Mouse (Mus musculus) stomach, embryonic 14.5 days (tissue): Measurements from ENCODE around the gene Dnhd1. TPM values are rescaled to one million over a fixed set of nuclear protein-coding genes. Genes with fewer than 3 reads are reported as not detected.

ENCODE experiments used
- ATAC-seq: fragments of 200-750 bp; cut with Nextera tagmentation; 2 replicates; pipeline ENCODE4 v1.8.0; 2017; ENCODE audit warnings: low read depth, moderate TSS enrichment; ENCODE audit not compliant: insufficient number of reproducible peaks, insufficient read depth, low FRiP score
- H3K27ac ChIP-seq: fragments of 300-500 bp; sonication (generic); 2 replicates; pipeline ENCODE4 v1.5.1; 2014; ENCODE audit warnings: mild to moderate bottlenecking, low read length, moderate library complexity, mixed read lengths
- H3K27me3 ChIP-seq: fragments of 300-500 bp; sonication (generic); 2 replicates; pipeline ENCODE4 v1.6.1; 2014; ENCODE audit warnings: low read length, control low read depth, mixed read lengths; ENCODE audit not compliant: control insufficient read depth, insufficient read depth
- H3K36me3 ChIP-seq: fragments of 300-500 bp; sonication (generic); 2 replicates; pipeline ENCODE4 v1.6.1; 2014; ENCODE audit warnings: mild to moderate bottlenecking, control low read depth, low read length, moderate library complexity, mixed read lengths; ENCODE audit not compliant: control insufficient read depth, insufficient read depth
- H3K4me1 ChIP-seq: fragments of 300-500 bp; sonication (generic); 2 replicates; pipeline ENCODE4 v1.6.1; 2014; ENCODE audit warnings: low read length, control low read depth, mixed read lengths; ENCODE audit not compliant: control insufficient read depth, insufficient read depth
- H3K4me2 ChIP-seq: fragments of 300-500 bp; sonication (generic); replicated peaks from 2 replicates; pipeline ENCODE4 v1.6.1; 2014; ENCODE audit warnings: low read depth, low read length, control low read depth
- H3K4me3 ChIP-seq: fragments of 300-500 bp; sonication (generic); 2 replicates; pipeline ENCODE4 v1.5.1; 2014; ENCODE audit warnings: low read depth, low read length, control low read depth
- H3K9ac ChIP-seq: fragments of 300-500 bp; sonication (generic); replicated peaks from 2 replicates; pipeline ENCODE4 v1.6.1; 2014; ENCODE audit warnings: low read depth, mild to moderate bottlenecking, control low read depth, low read length, moderate library complexity, mixed read lengths
- H3K9me3 ChIP-seq: fragments of 300-500 bp; sonication (generic); 2 replicates; pipeline ENCODE4 v1.6.1; 2016; ENCODE audit warnings: low read depth, low read length, control low read depth; ENCODE audit not compliant: control insufficient read depth
- WGBS: fragments of 180-500 bp; shearing (Covaris S2); extraction: QIAGEN DNeasy Blood & Tissue Kit; methylation state at CpG from one replicate; pipeline ENCODE4 v1.1.7; 2014; 5-methylcytosine and 5-hydroxymethylcytosine counted together
- polyA plus RNA-seq: library from polyadenylated mRNA; unstranded; fragments of >200 nt; fragmentation: Nextera tagmentation; extraction: Ambion mirVana; gene quantifications from 2 replicates; pipeline ENCODE4 v1.2.1, GENCODE M21; 2014

Dnhd1 gene
- polyA plus RNA-seq, 1 experiment from 2014 or later, result 2.0 TPM

- Histone ChIP-seq H3K4me2 (no peak overlapping the region), H3K27me3 (no peaks in the 10 kb centered on the region), H3K27ac (no peak overlapping the region), H3K4me1 (peaks cover 12% of the 10 kb centered on the region; the same call in 1 of the 2 replicates), H3K9me3 (no peaks in the 10 kb centered on the region), H3K36me3 (peaks cover 46% of the 10 kb centered on the region), H3K9ac (no peak overlapping the region), H3K4me3 (no peak overlapping the region)
- 88% methylated on average over 3 of the region's 3 CpGs for WGBS
- no peak for ATAC-seq
Observed at GRCm38 (mm10) chr7:105769959-105770358, 119.3 kb downstream of the Dnhd1 start.

Other genes starting within 250 kb of the Dnhd1 start
- gene Cnga4, start 246.3 kb upstream of the Dnhd1 start, polyA plus RNA-seq, result not detected in 2 replicates
- 0.85 and 0.87 TPM in 2 replicates for gene Cckbr, start 225.1 kb upstream of the Dnhd1 start, polyA plus RNA-seq
- gene Cavin3, start 168.5 kb upstream of the Dnhd1 start, polyA plus RNA-seq, result 113 and 121 TPM in 2 replicates
- 40.4 and 40.6 TPM in 2 replicates for gene Smpd1, start 96.5 kb upstream of the Dnhd1 start, polyA plus RNA-seq
- 41.8 and 47.2 TPM in 2 replicates for gene Apbb1, start 69.2 kb upstream of the Dnhd1 start, polyA plus RNA-seq
- 0.38 and 0.46 TPM in 2 replicates for gene Hpx, start 50.7 kb upstream of the Dnhd1 start, polyA plus RNA-seq
- 28.8 and 29.1 TPM in 2 replicates for gene Trim3, start 17.3 kb upstream of the Dnhd1 start, polyA plus RNA-seq
- 203 and 209 TPM in 2 replicates for gene Timm10b, start 10.8 kb upstream of the Dnhd1 start, polyA plus RNA-seq
- 88.9 and 94.0 TPM in 2 replicates for gene Arfip2, start 10.4 kb upstream of the Dnhd1 start, polyA plus RNA-seq
- 24.1 and 35.7 TPM in 2 replicates for gene Gm45799, start 10.3 kb upstream of the Dnhd1 start, polyA plus RNA-seq
- 373 and 394 TPM in 2 replicates for gene Ilk, start 85.8 kb downstream of the Dnhd1 start, polyA plus RNA-seq
- gene Rrp8, start 86.6 kb downstream of the Dnhd1 start, polyA plus RNA-seq, result 39.0 and 40.2 TPM in 2 replicates
- gene Taf10, start 93.5 kb downstream of the Dnhd1 start, polyA plus RNA-seq, result 133 and 135 TPM in 2 replicates
- 79.9 and 80.2 TPM in 2 replicates for gene Tpp1, start 101.4 kb downstream of the Dnhd1 start, polyA plus RNA-seq
- gene Dchs1, start 136.8 kb downstream of the Dnhd1 start, polyA plus RNA-seq, result 18.7 and 20.5 TPM in 2 replicates
- gene Mrpl17, start 160.3 kb downstream of the Dnhd1 start, polyA plus RNA-seq, result 349 TPM in 2 replicates